In the genomic region with DNA sequence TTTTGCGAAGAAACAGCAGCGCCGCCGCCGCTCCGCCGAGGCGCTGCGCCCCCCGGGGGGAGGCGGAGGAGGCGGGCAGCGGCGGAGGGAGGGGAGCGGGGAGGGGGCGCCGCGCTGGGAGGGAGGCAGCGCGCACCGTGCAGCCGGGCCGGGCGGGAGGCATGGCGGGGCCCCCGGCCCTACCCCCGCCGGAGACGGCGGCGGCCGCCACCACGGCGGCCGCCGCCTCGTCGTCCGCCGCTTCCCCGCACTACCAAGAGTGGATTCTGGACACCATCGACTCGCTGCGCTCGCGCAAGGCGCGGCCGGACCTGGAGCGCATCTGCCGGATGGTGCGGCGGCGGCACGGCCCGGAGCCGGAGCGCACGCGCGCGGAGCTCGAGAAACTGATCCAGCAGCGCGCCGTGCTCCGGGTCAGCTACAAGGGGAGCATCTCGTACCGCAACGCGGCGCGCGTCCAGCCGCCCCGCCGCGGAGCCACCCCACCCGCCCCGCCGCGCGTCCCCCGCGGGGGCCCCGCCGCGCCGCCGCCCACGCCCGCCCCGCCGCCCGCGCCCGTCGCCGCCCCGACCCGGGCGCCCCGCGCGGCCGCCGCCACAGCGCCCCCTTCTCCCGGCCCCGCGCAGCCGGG, we compare ENCODE assay signal across 8 mouse cellular contexts. TPM values are rescaled to one million over a fixed set of nuclear protein-coding genes. Genes with fewer than 3 reads are reported as not detected.
DNase-seq lines count a peak whose midpoint lies in the region; ATAC-seq lines count a peak whose summit lies in the region.

A gene (plus strand): TSS at position 162 of the 631 bp plus-strand sequence.

- peaks cover 55% of the 10 kb centered on the region for H3K36me3 ChIP-seq in kidney, embryonic 15.5 days
- H3K36me3 ChIP-seq in liver, embryonic 15.5 days (replicated peaks) = peaks cover 45% of the 10 kb centered on the region
- peaks cover 36% of the 10 kb centered on the region for H3K36me3 ChIP-seq in neural tube, embryonic 13.5 days

- H3K27me3 ChIP-seq in kidney, embryonic 15.5 days = peaks cover 6% of the 10 kb centered on the region; the same call in 1 of the 2 replicates
- no peaks in the 10 kb centered on the region for H3K27me3 ChIP-seq in liver, embryonic 15.5 days
- H3K27me3 ChIP-seq in neural tube, embryonic 13.5 days = peaks cover 29% of the 10 kb centered on the region

- peak within 1 kb of the TSS; percentile 92 for H3K4me2 ChIP-seq in kidney, embryonic 15.5 days
- H3K4me2 ChIP-seq in liver, embryonic 15.5 days = peak within 1 kb of the TSS; percentile 99
- H3K4me2 ChIP-seq in neural tube, embryonic 13.5 days = peak within 1 kb of the TSS; percentile 81

- WGBS in kidney, embryonic 15.5 days = under 1% methylated on average over 68 of the region's 112 CpGs
- under 1% methylated on average over 55 of the region's 112 CpGs for WGBS in liver, embryonic 15.5 days (ENCODE audit: insufficient replicate concordance)
- 2% methylated on average over 49 of the region's 112 CpGs for WGBS in neural tube, embryonic 13.5 days

- no peak; the same call in 1 of the 2 replicates for ATAC-seq in kidney, embryonic 15.5 days (replicated peaks; ENCODE audit: low FRiP score)
- ATAC-seq in liver, embryonic 15.5 days (ENCODE audit: insufficient read depth) = no peak
- ATAC-seq in neural tube, embryonic 13.5 days (ENCODE audit: low read depth) = peak; percentile 12; the same call in 1 of the 2 replicates

- peak within 1 kb of the TSS; percentile 71 for H3K4me3 ChIP-seq in kidney, embryonic 15.5 days (replicated peaks)
- H3K4me3 ChIP-seq in liver, embryonic 15.5 days (replicated peaks) = peak within 1 kb of the TSS; percentile 84
- peak within 1 kb of the TSS; percentile 79 for H3K4me3 ChIP-seq in neural tube, embryonic 13.5 days

- H3K27ac ChIP-seq in kidney, embryonic 15.5 days = peak within 1 kb of the TSS; percentile 97
- peak within 1 kb of the TSS; percentile 91 for H3K27ac ChIP-seq in liver, embryonic 15.5 days (replicated peaks)
- H3K27ac ChIP-seq in neural tube, embryonic 13.5 days (replicated peaks) = peak within 1 kb of the TSS; percentile 97

- H3K9ac ChIP-seq in kidney, embryonic 15.5 days = peak within 1 kb of the TSS; percentile 76
- H3K9ac ChIP-seq in liver, embryonic 15.5 days = peak within 1 kb of the TSS; percentile 92
- H3K9ac ChIP-seq in neural tube, embryonic 13.5 days = peak within 1 kb of the TSS; percentile 91

- peak; percentile 70 for DNase-seq in A20 (ENCODE audit: low read depth, low spot score)
- DNase-seq in T-cell, adult 2 months (ENCODE audit: low spot score) = peak; percentile 35
- DNase-seq in embryo, embryonic 9.5 days (ENCODE audit: extremely low spot score) = peak; percentile 60
- no peak for DNase-seq in heart, adult 8-10 months (ENCODE audit: low spot score)
- DNase-seq in thymus, postnatal 4 days = peak; percentile 75

- no peaks in the 10 kb centered on the region for H3K9me3 ChIP-seq in kidney, embryonic 15.5 days (replicated peaks)
- no peaks in the 10 kb centered on the region for H3K9me3 ChIP-seq in liver, embryonic 15.5 days (replicated peaks)
- H3K9me3 ChIP-seq in neural tube, embryonic 13.5 days = no peaks in the 10 kb centered on the region

- peaks cover 38% of the 10 kb centered on the region for H3K4me1 ChIP-seq in kidney, embryonic 15.5 days
- H3K4me1 ChIP-seq in liver, embryonic 15.5 days (replicated peaks) = peaks cover 71% of the 10 kb centered on the region
- peaks cover 33% of the 10 kb centered on the region for H3K4me1 ChIP-seq in neural tube, embryonic 13.5 days (replicated peaks)

RNA-seq across cellular contexts. Expression of the gene that starts here (rescaled TPM):
- total RNA-seq in heart, adult 8-10 months (2022) = 10 to 100 TPM; 26.4 to 28.5 (median 27.2) TPM
- polyA plus RNA-seq in kidney, embryonic 15.5 days (2015; fragmentation: Nextera tagmentation; extraction: Ambion mirVana) = 11.0 and 11.5 TPM in 2 replicates
- polyA plus RNA-seq in liver, embryonic 15.5 days (2015; fragmentation: Nextera tagmentation; extraction: Ambion mirVana) = 5.8 and 6.9 TPM in 2 replicates
- 8.0 and 8.3 TPM in 2 replicates for polyA plus RNA-seq in neural tube, embryonic 13.5 days (2015; fragmentation: Nextera tagmentation; extraction: Ambion mirVana)
